Mouse (Mus musculus) cerebellum, adult 8-10 months (tissue): ENCODE results near the gene Rnf150.

Experiments
- DNase-seq: peaks from one replicate; pipeline ENCODE4 v3.0.0; 2022

Rnf150 gene

DNA sequence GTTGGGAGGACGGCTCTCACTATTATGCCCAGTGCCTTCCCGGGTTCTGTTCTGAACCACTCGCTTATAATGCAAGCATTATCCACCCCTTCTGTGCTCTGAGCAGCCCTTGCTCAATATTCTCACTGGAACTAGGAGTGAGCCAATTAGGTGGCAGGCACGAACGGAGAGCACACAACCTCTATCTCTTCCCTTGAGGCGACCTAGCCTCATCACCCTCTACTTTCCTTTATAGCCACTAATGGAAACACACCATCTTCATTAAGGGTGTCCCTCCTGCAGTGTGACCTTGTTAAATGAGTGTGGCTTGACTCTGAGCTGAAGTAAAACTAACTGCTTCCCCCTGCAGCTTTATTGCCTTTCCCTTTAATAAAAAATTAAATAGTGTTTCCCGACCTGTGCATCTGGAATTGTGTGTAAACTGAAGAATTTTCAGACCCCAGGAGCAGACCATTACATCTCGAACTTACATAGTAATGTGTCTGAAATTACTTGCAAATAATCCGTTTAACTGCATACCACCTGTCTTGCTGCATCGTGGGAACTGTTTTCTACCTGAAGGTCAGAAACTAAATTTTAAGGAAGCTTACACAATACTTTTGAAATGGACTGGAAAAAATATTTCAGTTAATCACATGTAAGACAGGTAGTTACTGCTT lies 26.0 kb downstream of the Rnf150 start:
- DNase-seq: no peak

DNA sequence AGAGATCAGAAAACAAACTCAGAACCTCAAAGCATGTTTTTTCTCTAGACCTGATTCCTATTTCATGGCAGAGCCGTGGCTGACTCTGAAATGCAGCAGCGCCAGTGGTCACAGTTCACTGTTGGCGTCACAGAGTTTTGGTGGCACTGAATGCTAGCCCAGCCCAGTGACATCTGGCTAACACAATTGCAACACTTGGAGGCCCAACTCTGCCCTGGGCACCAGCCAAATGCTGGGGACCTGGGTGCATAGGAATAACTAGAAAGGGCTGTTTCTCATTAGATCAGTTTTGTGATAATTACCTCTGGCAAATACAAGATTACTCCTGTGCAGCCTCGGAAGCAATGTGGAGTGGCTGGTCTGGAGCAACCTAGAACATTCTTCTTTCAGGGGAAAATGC lies 31.9 kb downstream of the Rnf150 start:
- no peak for DNase-seq

DNA sequence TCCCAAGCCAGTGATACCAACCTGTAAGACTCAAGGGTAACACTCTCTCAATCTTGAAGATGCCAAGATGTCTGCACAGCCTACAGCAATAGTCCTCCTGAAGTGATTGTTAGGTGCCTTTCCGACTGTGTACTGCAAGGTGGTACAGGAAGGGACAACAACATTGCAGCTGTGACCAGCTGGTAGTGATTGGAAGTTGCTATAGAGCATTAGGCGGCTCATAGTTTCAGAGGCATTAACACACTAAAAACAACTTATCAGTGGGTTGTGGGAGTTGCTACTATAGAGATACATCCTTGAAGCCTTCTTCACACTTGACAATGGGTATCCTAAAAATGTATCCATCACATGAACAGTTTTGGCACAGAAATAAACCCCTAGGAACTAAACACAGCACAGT lies 33.6 kb downstream of the Rnf150 start:
- no peak for DNase-seq

DNA sequence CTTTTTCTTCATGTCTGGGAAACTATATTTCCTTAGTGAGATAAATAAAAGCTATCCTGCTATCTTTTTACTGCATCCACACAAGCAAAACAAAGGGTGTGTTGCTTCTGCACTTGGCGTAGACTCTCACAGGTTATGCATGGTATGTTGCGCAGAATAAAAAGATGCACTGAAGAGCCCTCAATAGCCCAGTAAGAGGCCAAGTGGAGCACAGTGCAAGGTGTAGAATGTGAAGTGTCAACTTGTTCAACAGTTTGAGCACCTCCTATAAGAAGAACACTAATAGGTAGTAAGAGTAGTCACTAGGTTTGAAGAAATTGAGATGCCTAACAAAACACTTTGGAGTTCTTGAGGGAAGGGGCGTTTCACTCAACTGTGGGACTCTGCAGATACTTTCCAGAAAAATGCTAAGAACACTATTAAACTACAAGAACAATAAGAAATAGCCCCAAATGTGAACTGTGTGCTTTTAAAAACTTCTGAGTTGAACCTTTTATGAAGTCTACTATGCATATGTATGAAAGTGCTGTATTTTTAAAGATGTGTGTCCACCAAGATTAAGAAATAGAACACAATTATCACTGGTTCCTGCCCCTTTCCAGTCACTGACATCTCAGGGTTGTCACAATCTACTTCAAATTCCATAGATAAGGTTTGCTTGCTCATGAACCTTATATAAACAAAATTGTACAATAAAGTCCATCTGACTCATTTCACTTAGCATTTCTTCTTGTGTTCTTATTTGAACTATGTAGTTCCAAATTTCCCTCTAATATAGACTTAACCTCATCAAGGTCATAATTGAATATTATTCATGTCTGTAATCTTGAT lies 34.7 kb downstream of the Rnf150 start:
- DNase-seq: no peak

DNA sequence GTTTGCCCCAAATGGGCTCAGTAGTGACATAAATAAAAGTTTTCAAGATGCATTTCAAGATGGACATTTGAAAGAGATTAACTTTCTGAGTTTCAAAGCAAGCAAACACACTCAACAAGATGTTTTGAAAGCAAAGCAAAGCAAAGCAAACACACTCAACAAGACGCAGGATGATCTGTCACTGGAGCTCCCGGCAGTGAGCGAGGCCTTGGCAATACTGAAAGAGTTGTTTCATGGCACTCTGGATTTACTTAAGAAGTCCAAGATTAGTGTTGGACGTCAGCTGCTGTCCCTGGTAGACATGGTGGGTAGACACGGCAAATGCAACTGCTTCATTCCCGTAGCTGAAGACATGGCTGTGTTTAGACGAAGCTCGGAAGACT lies 35.3 kb downstream of the Rnf150 start:
- no peak for DNase-seq

DNA sequence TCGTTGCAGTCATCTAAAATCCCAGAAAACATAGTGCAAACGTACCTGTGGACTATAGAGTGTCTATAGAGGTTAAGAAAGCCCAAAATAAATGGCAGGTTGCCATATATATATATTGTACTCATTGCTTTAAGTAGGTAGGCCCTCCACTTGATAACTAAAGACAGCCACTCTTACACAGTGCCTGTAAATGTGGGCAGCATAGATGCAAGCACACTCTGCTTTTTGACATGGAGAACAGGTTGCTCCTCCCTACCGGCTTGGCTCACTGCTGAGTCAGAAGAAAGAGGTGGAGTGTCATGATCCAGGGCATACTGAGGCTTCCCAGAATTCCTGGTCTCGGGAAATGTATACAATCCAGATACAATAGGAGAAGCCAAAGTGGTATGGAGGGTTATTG lies 37.8 kb downstream of the Rnf150 start:
- DNase-seq: no peak

DNA sequence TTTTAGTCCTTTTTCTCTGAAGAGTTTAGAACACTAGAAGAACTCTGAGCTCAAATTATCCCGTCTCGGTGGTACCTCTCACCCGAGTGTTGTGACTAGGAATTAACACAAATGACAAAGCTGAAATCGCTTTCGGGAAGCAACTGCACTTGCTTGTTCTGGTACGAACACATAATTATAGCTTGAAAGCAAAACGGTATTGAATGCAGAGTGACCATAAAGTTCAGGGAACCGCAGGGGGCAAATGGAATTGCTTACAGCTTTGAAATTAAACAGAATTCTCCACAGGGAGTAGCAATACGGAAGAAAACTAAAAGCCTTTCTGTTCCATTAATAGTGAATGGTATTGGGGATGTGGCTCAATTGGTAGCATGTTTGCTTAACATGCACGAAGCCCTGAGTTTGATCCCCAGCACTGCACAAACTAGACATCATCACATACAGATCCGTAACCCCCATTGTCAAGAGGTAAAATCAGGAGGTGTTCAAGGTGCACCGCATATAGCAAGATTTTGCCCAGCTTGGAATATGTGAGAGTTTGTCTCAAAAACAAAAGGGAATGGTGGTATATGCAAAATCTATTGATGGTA lies 38.5 kb downstream of the Rnf150 start:
- no peak for DNase-seq

DNA sequence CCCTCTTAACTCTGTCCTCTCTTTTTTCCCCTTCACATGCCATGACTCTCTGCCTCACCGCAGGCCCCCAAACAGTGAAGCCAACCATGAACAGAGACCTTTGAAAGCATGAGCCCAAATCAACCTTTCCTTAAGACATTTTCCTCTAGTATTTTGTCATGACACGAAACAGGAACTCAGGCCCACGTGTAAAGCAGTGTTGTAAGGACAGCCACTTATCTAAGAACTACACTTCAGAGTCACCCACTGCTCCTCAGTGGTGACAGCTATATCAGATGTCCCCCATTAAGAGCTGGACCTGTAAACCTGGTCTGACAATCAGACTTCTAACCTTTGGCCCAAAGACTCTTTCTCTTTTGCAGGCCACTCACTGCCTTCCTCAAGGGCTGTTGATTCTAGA lies 40.3 kb downstream of the Rnf150 start:
- DNase-seq: no peak

DNA sequence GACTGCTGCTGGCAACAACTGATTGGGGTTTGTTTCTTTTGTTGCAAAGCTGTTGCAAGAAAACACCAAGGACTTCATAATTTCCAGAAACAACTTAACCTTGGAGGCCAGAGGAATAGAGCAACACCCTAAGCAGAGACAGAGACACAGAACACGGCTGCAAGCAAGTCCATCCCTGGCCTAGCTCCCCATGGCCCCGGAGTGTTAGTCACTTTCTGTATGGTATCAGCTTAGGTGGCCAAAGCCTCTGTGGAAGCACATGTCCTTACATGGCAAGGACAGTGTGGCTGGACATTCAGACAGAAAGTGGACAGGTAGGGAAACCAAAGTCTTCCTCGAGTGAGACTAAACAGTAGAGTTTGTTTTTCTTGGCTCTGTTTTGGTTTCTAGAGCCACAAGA lies 44.1 kb downstream of the Rnf150 start:
- no peak for DNase-seq

DNA sequence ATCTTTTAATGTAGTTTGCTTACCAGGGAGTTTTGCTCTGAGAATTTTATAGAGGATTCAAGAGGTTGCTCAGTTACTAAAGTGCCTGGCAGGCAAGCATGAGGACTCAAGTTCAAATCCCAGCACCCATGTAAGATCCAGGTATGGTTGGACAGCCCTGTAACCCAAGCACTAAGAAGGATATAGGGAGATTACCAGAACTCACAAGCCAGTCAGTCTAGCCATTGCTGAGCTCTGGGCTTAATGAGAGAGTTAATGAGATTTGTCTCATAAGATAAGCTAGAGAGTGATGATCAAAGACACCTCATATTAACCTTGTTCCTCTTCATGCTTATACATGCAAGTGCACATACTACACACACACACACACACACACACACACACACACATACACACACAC lies 48.3 kb downstream of the Rnf150 start:
- DNase-seq: no peak

DNA sequence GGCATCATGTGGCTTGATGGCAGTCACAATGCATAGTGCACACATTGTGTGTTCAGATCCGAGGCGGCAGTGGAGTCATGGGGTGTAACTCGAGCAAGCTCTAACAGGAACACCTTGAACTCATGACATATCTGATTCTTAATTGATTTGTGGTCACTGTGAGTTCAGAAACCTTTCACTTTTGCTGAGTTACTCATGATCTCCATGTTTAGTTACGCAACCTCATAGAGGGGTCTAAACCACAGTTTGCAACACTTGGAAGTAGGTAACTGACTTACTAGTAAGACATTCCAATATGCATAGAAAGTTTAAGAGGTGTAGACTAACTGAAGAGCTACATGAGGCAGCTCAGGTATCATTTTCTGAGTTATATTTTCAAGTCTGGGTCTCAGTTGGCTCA lies 49.1 kb downstream of the Rnf150 start:
- DNase-seq: no peak

DNA sequence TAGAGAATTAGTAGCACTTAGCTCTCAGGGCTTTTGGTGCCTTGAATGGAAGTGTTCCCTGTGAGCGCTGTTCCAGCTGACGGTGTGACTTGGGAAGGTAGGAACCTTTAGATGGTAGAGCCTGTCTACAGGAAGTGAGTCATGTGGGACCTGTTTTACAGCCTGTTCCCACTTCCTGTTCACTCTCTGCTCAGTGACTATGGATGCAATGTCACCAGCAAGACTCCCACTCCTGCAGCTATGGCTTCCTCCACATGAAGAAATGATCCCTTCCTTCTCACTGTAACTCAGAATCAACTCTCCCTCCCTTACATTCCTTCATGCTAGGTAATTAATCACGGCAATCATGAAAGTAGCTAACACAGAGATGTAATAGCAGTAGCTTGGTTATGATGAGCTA lies 51.4 kb downstream of the Rnf150 start:
- DNase-seq: no peak

DNA sequence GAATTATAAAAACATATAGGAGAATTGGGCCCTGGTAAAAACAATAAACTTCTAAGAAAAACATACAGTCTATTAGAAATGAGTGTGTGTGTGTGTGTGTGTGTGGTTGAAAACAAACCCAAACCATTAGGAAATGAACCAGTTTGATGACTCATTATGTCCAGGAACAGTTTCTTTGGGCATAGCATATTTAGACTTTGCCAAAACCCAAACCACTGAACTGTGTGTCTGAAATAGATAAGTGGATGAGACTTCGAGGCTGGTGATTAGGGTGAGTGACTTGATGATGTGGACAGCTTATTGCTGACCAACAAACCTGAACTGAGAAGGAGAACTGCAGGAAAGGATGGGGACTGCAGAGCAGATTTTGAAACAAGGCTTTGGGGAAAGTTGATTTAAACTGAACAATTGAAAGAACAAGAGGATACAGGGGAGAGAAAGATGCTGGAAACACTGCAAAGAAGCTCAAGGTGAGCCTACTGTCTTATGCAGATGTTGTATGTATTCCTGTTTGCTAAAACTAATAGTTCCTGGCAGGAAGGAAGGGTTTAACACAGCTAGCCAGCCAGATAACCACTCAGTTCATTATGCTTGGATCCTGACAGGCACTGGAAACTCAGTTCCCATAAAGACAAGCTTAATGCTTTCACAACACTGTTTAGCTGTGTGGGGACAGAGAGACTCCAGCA lies 53.8 kb downstream of the Rnf150 start:
- DNase-seq: no peak

DNA sequence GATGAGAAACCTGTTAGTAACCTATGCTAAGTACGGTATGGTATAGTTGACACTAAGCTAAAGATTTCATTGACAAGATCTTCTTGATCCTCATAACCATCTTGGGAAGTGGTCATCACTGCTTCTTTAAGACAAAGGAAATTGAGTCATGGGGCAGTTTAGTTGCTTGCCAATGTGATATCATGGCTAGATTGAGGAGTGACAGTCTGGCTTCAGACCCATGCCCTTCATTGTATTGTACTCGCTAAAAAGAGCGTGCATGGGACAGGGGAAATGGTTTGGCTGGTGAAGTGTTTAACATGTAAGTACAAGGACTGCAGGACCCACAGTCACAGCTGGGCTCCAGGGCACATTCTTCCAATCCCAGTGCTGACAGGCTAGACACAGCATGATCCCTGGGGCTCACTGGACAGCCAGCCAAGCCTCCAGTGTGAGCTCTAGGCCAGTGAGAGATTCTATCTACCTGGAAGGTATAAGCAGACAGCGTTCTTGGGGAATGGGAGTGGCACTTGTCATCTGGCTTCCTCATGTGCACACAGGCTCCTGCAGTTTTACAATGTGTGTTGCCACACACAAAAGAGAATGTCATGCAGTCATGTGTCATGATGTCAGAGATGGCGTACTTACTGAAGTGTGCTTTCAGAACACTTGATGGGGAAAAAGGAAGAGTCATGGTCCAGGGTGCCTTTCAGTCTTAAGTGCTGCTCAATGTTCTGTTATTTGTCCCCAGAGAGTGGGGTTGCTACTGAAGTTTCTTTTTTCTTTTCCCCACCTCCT lies 54.6 kb downstream of the Rnf150 start:
- DNase-seq: no peak

DNA sequence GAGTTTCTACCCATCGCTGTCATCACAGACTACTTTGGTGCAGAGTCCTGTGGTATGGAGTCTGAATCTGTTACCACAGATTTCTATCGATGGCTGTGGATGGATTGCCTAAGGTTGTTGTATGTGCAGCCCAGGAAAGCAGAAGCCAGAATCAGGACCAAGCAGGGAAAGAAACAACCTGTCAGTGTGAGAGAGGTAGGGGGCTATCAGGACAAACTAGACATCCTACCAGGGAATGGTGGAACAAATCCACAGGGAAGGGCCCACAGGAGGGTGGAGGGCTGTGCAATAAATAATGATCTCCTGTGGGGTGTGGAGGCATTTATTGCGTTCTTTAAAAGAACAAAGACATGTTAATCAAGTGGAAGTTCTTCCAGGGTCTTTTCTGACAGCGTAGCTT lies 56.5 kb downstream of the Rnf150 start:
- DNase-seq: no peak

DNA sequence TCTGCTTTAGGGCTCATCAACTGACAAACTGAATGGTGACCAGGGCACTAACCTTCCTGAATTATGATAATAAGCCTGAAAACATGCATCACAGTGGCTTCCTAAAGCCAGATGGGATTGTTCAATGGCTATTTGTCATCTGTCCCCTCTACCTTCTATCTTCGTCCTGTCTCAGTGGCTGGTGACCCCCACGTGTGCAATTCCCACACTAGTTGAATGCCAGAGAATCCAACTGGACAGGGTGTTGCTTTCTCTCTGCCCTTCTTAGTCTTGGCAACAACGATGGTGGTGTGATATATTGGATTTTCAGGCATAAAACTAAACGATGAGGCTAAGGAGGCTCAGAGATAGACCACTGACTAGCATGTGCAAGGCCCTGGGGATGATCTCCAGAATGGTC lies 57.0 kb downstream of the Rnf150 start:
- no peak for DNase-seq

DNA sequence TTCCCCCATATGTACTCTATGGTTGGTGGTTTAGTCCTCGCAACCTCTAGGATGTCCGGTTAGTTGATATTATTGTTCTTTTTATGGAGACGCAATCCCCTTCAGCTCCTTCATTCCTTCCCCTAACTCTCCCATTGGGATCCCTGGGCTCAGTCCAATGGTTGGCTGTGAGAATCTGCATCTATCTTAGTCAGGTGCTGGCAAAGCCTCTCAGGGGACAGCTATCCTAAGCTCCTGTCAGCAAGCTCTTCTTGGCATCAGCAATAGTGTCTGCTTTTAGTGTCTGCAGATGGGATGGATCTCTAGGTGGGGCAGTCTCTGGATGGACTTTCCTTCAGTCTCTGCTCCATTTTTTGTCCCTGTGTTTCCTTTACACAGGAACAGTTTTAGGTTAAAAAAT lies 62.1 kb downstream of the Rnf150 start:
- DNase-seq: no peak

DNA sequence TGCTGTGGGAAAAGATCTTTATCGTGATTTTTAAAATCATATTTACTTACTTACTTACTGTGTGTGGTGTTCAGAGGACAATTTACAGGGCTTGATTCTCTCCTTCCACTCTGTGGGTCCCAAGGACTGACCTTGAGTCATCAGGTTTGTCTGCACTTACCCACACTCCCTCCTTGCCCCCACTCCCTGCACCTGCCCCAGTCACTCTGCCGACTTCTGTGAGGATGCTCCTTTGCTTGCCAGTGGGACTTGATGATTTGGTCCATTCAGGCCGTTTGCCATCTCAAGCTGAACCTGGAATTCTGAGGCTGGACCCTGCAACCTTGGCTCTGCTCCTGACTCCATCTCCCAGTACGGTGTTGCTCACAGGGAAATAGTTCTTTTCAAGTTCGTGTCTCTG lies 63.4 kb downstream of the Rnf150 start:
- DNase-seq: no peak

DNA sequence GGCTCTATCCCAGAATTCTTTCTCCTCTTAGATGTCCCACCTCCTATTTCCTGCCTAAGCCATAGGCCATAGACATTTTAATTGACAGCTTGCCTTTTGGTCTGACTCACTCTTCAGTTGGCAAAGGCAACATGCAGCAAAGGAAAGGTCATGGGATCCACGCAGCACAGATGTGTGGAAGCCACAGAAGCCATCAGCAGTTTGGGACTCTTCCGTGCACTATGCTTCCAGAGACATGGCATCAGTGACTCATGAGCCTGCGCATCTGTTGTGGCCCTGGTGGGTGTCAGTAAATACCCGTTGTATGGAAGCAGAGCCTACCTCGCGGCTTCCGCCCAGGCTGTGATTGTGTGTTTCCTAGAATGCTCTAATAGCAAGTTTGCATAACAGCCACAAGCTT lies 68.4 kb downstream of the Rnf150 start:
- no peak for DNase-seq

DNA sequence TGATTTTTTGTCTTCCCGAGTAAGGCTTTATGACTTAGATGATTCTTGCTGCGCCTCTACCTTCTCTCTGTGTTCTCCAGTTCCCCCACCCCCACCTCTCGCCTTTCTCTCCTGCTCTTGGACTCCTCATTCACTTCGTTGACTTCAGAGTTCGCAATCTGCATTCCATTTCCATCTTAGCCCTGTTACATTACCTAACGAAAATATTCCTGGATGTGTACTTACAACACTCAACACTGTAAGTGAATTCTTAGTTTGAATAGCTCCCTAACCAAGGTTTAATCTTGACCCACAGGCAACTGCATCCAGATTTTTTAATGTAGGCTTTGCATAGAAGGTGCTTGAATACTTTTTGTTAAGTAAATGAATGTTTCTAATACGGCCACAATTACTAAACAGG lies 73.0 kb downstream of the Rnf150 start:
- DNase-seq: no peak

DNA sequence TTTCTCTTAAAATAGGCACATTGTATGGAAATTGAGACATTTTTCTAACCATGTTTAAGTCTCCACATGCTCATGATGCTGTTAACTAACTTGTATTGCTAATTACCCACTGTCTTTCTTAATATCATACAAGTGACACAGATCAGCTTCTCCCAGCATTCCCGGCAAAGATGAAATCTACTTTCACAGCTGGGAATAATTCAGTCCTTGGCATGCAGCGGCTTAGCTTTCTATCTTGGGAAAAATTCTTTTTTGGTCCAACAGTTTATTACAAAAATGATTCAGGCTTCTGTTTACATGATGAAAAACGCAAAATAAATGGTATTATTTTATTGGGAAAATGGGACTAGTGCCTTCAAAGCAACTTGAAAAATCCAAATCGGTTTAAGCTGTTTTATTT lies 73.7 kb downstream of the Rnf150 start:
- DNase-seq: no peak

DNA sequence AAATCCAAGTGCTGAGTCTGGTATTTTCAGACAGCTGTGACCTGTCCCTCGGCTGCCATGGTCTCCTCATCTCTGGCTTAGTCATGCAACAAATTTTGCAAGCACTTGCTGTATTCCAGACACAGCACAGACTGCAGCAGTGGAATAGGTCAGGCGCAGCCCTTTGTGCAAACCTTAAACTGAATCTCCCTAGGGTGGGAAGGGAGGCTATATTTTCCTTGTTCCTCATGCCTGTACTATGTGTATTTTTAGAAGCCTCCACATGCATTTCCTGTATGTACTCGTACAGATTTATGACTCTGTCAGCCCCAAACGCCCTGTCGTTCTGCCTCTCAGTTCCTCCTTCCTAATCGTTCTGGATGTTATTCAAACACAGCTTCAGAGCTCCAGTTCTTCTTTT lies 76.8 kb downstream of the Rnf150 start:
- DNase-seq: no peak
